Mouse (Mus musculus) hindbrain, embryonic 13.5 days (tissue): ENCODE data around the gene Mapk7. TPM values are rescaled to one million over a fixed set of nuclear protein-coding genes. Genes with fewer than 3 reads are reported as not detected.

Experiments
- ATAC-seq: fragments of 200-750 bp; cut with Nextera tagmentation; 2 replicates; pipeline ENCODE4 v1.8.0; 2017; ENCODE audit warnings: moderate TSS enrichment; ENCODE audit not compliant: low FRiP score
- H3K27ac ChIP-seq: fragments of 300-500 bp; sonication (generic); 2 replicates; pipeline ENCODE4 v1.5.1; 2015; ENCODE audit warnings: inconsistent platforms, mild to moderate bottlenecking, moderate library complexity
- H3K27me3 ChIP-seq: fragments of 300-500 bp; sonication (generic); 2 replicates; pipeline ENCODE4 v1.6.1; 2015; ENCODE audit warnings: mild to moderate bottlenecking, inconsistent platforms
- H3K36me3 ChIP-seq: fragments of 300-500 bp; sonication (generic); 2 replicates; pipeline ENCODE4 v1.6.1; 2015; ENCODE audit warnings: mild to moderate bottlenecking, inconsistent platforms
- H3K4me1 ChIP-seq: fragments of 300-500 bp; sonication (generic); replicated peaks from 2 replicates; pipeline ENCODE4 v1.6.1; 2015; ENCODE audit warnings: inconsistent platforms
- H3K4me2 ChIP-seq: fragments of 300-500 bp; sonication (generic); 2 replicates; pipeline ENCODE4 v1.6.1; 2015; ENCODE audit warnings: inconsistent platforms, mild to moderate bottlenecking, moderate library complexity
- H3K4me3 ChIP-seq: fragments of 300-500 bp; sonication (generic); 2 replicates; pipeline ENCODE4 v1.5.1; 2015; ENCODE audit warnings: mild to moderate bottlenecking, inconsistent platforms
- H3K9ac ChIP-seq: fragments of 300-500 bp; sonication (generic); 2 replicates; pipeline ENCODE4 v1.6.1; 2015; ENCODE audit warnings: mild to moderate bottlenecking, inconsistent platforms
- H3K9me3 ChIP-seq: fragments of 300-500 bp; sonication (generic); 2 replicates; pipeline ENCODE4 v1.6.1; 2016; ENCODE audit warnings: inconsistent platforms
- WGBS: fragments of 180-500 bp; shearing (Covaris S2); methylation state at CpG from one replicate; pipeline ENCODE4 v1.1.7; 2015; 5-methylcytosine and 5-hydroxymethylcytosine counted together
- polyA plus RNA-seq: library from polyadenylated mRNA; unstranded; fragments of >200 nt; fragmentation: Nextera tagmentation; extraction: Ambion mirVana; gene quantifications from 2 replicates; pipeline ENCODE4 v1.2.1, GENCODE M21; 2015

The Mapk7 gene
- polyA plus RNA-seq, 1 experiment from 2014 or later = 78.3 TPM

DNA sequence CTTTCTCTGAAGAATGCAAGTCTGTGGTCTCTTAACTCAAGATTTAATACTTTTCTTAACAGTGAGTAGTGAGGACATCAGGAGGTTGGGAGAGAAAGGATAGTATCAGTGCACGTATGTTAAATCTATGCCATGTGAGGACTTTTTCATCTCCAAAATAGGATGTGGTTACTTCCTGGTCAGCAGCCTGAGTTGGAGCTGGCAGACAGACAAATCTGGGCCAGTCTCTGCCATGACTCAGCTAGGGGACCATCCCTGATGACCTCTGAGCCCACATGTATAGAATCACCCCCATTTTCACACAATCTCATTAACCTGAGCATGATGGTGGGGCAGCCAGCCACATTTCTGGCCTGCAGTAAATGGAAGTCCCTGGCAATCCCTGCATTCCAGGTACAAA lies 23.8 kb upstream of the Mapk7 start:
- no peak overlapping the region for H3K4me3 ChIP-seq
- no peaks in the 10 kb centered on the region for H3K27me3 ChIP-seq
- H3K4me1 ChIP-seq = no peaks in the 10 kb centered on the region
- H3K9ac ChIP-seq = no peak overlapping the region
- peaks cover 72% of the 10 kb centered on the region for H3K36me3 ChIP-seq
- no peak overlapping the region for H3K27ac ChIP-seq
- H3K9me3 ChIP-seq = no peaks in the 10 kb centered on the region
- no peak overlapping the region for H3K4me2 ChIP-seq
- no peak for ATAC-seq
- WGBS = 93% methylated on average over 1 of the region's 1 CpGs

DNA sequence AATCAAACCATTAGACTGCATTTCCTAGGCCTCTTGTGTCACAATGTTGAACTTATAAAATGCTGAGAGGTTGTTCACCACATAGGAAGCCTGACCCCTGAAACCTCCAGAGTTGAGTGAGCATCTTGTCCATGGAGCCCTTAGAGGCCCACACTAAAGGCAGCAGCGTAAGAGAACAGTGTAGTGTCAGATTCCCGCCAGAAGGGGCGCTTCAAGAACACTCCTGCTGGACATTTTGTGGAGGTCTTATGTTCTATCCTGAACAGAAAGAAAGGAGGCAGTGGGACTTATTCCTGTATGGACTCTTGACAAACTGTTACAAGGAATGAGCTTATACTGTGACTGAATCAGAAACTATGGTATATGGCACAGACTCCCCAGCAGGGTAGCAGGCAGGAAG lies 20.7 kb upstream of the Mapk7 start:
- no peak overlapping the region for H3K27ac ChIP-seq
- H3K4me1 ChIP-seq = no peaks in the 10 kb centered on the region
- H3K9ac ChIP-seq = no peak overlapping the region
- H3K27me3 ChIP-seq = no peaks in the 10 kb centered on the region
- 33% methylated on average over 3 of the region's 3 CpGs for WGBS
- no peak overlapping the region for H3K4me2 ChIP-seq
- no peak overlapping the region for H3K4me3 ChIP-seq
- H3K9me3 ChIP-seq = no peaks in the 10 kb centered on the region
- no peak for ATAC-seq
- peaks cover 69% of the 10 kb centered on the region for H3K36me3 ChIP-seq

DNA sequence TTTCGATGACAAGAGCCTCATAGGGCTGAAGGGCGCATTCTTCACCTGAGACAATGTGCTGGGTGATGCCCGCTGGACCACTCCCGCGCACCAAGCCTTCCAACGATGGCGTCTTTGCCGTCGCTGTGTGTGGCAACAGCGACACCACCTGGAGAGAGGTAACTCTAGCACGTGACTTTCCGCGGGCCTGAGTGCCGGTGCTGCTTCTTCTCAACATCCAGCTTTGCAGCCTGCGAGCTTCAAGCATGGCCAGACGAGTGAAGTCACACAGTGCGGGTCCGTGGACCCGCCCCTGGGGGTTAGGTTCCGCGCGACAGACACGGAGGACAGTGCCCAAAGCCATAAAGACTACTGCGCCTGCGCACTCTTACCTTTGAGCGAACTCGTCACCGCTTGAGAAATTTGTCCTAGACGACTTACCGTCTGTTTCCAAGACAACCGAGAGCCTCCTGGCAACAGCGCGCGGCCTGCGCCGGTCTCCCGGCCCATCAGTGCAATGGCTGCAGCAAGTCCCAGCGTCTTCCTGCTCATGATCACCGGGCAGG lies 10.6 kb upstream of the Mapk7 start, which contains the start of gene B9d1:
TSS of gene B9d1 (plus strand) at position 432 of the 545 bp plus-strand sequence.
- ATAC-seq = peak; percentile 95
- no peaks in the 10 kb centered on the region for H3K27me3 ChIP-seq
- peak within 1 kb of the TSS; percentile 67 for H3K4me2 ChIP-seq
- peaks cover 26% of the 10 kb centered on the region for H3K4me1 ChIP-seq
- peaks cover 12% of the 10 kb centered on the region for H3K36me3 ChIP-seq
- peak within 1 kb of the TSS; percentile 67 for H3K4me3 ChIP-seq
- peak within 1 kb of the TSS; percentile 80 for H3K9ac ChIP-seq
- H3K27ac ChIP-seq = peak within 1 kb of the TSS; percentile 93
- no peaks in the 10 kb centered on the region for H3K9me3 ChIP-seq
- WGBS = under 1% methylated on average over 39 of the region's 39 CpGs

GRCm38 (mm10) chr11:61503933-61504332 lies 9.7 kb upstream of the Mapk7 start:
- Histone ChIP-seq H3K27me3 (no peaks in the 10 kb centered on the region), H3K36me3 (peaks cover 4% of the 10 kb centered on the region; the same call in 1 of the 2 replicates), H3K9ac (peak overlapping the region; percentile 80), H3K4me2 (peak overlapping the region; percentile 67), H3K27ac (peak overlapping the region; percentile 93), H3K4me3 (peak overlapping the region; percentile 67; the same call in 1 of the 2 replicates), H3K4me1 (peaks cover 26% of the 10 kb centered on the region), H3K9me3 (no peaks in the 10 kb centered on the region)
- ATAC-seq = no peak
- WGBS = 73% methylated on average over 8 of the region's 8 CpGs

DNA sequence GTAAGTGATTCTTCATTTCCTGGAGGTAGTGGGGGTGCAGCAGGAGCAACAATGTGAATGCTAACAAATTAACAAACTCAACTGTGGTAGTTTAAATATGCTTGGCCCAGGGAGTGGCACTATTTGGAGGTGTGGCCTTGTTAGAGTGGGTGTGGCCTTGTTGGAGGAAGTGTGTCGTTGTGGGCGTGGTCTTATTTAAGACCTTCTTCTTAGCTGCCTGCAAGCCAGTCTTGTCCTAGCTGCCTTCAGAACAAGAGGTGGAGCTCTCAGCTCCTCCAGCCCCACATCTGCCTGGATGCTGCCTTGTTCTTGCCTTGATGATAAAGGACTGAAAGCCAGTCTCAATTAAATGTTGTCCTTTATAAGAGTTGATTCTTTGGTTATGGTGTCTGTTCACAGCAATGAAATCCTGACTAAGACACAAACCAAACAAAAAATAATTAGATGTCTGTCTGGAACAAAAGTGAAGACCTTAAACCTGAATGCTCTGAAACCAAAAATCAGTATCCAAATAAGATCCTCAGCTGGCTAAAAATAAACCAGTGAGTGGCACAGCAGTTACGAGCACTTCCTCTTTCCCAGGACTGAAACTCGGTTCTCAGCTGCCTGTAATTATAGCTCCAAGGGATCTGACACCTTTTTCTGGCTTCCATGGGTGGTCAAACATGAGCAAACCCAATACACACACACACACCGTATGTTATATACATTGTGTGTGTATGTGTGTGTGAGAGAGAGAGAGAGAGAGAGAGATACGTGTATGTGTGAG lies 4.7 kb upstream of the Mapk7 start:
- Histone ChIP-seq H3K36me3 (no peaks in the 10 kb centered on the region), H3K9me3 (no peaks in the 10 kb centered on the region), H3K4me1 (peaks cover 10% of the 10 kb centered on the region; the same call in 1 of the 2 replicates), H3K27me3 (no peaks in the 10 kb centered on the region), H3K9ac (no peak overlapping the region), H3K4me2 (no peak overlapping the region), H3K27ac (no peak overlapping the region), H3K4me3 (no peak overlapping the region)
- ATAC-seq = no peak
- 82% methylated on average over 6 of the region's 6 CpGs for WGBS

- no peaks in the 10 kb centered on the region for H3K27me3 ChIP-seq
- WGBS = 88% methylated on average over 1 of the region's 1 CpGs
- peaks cover 15% of the 10 kb centered on the region for H3K4me1 ChIP-seq
- no peak overlapping the region for H3K4me2 ChIP-seq
- no peak overlapping the region for H3K4me3 ChIP-seq
- ATAC-seq = no peak
- no peaks in the 10 kb centered on the region for H3K9me3 ChIP-seq
- H3K27ac ChIP-seq = no peak overlapping the region
- no peak overlapping the region for H3K9ac ChIP-seq
- 0 out of 2 replicates have a peak, but pooled peaks cover 3% of the 10 kb centered on the region for H3K36me3 ChIP-seq
Measured at GRCm38 (mm10) chr11:61497490-61497889, 3.3 kb upstream of the Mapk7 start.

- H3K27me3 ChIP-seq = no peaks in the 10 kb centered on the region
- H3K27ac ChIP-seq = no peak overlapping the region
- H3K4me3 ChIP-seq = no peak overlapping the region
- WGBS = 96% methylated on average over 2 of the region's 2 CpGs
- no peak overlapping the region for H3K9ac ChIP-seq
- ATAC-seq = no peak
- H3K36me3 ChIP-seq = peaks cover 22% of the 10 kb centered on the region
- H3K4me1 ChIP-seq = peaks cover 33% of the 10 kb centered on the region
- H3K9me3 ChIP-seq = no peaks in the 10 kb centered on the region
- H3K4me2 ChIP-seq = no peak overlapping the region
Measured at GRCm38 (mm10) chr11:61495528-61495927, 1.3 kb upstream of the Mapk7 start.

GRCm38 (mm10) chr11:61493525-61494128 lies 579 bp downstream of the Mapk7 start:
- H3K9me3 ChIP-seq = no peaks in the 10 kb centered on the region

DNA sequence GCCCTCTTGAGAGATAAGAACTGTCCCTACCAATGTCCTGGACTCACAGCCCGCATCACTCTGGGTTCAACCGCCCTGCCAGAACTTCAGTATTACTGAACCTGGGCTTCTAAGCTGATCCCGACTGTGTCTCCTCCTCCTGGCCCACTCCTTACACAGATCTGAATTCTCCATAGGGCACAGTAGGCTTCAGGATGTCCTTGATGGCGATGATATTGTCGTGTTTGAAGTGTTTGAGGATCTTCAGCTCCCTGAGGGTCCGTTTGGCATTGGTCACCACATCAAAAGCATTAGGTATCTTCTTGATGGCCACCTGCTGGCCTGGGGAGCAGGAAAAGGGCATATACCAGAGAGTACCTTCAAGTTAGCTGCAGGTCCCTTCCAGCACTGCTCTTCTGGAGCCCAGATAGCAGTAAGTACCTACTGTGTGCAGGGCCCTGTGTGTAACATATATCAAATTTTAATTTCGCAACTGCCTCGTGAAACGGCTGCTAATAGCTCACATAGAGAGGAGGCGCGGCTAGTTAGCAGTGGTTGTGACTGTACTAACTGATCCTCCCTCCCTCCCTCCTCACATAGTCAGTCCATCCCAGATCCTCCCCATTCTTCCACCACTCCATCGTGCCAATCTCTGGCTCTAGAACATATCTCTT lies 1.3 kb downstream of the Mapk7 start:
- no peak for ATAC-seq
- 76% methylated on average over 12 of the region's 12 CpGs for WGBS

More at GRCm38 (mm10) chr11:61493525-61494128, 579 bp downstream of the Mapk7 start:
- H3K27me3 ChIP-seq = no peaks in the 10 kb centered on the region
- peak overlapping the region; percentile 95 for H3K9ac ChIP-seq
- WGBS = under 1% methylated on average over 41 of the region's 50 CpGs
- peak overlapping the region; percentile 91 for H3K4me3 ChIP-seq
- peak overlapping the region; percentile 94 for H3K27ac ChIP-seq
- peaks cover 50% of the 10 kb centered on the region for H3K4me1 ChIP-seq
- H3K36me3 ChIP-seq = peaks cover 41% of the 10 kb centered on the region
- peak overlapping the region; percentile 79 for H3K4me2 ChIP-seq
- ATAC-seq = peak; percentile 78

DNA sequence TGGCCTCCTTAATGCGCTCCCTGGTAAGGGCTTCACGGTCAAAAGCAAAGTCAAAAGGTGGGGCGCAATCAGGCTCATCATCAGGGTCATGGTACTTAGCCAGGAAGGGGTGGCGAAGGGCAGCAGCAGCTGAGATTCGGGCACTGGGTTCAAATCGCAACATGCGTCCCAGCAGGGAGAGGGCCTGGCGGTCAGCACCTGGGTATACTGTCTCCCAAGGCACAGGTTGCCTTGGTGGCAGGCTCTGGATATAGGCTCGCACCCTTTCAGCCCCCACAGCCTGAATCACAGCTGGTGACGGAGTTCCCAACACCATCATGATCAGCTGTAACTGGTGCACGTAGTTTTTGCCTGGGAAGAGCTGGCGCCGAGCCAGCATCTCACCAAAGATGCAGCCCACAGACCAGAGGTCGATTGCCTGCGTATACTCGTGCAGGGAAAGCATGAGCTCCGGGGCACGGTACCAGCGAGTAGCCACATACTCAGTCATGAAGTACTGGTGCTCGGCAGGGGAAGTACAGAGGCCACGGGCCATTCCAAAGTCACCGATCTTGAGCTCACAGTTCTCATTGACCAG lies 3.2 kb downstream of the Mapk7 start:
- peaks cover 54% of the 10 kb centered on the region for H3K36me3 ChIP-seq
- peaks cover 76% of the 10 kb centered on the region for H3K4me1 ChIP-seq
- 86% methylated on average over 22 of the region's 22 CpGs for WGBS
- H3K27me3 ChIP-seq = no peaks in the 10 kb centered on the region
- peak overlapping the region; percentile 6; the same call in 1 of the 2 replicates for H3K9ac ChIP-seq
- no peak overlapping the region for H3K4me2 ChIP-seq
- no peak for ATAC-seq
- H3K4me3 ChIP-seq = no peak overlapping the region
- H3K27ac ChIP-seq = no peak overlapping the region
- H3K9me3 ChIP-seq = no peaks in the 10 kb centered on the region

More for the DNA sequence above, 1.3 kb downstream of the Mapk7 start:
- Histone ChIP-seq H3K4me3 (peak overlapping the region; percentile 91), H3K4me2 (peak overlapping the region; percentile 79), H3K4me1 (peaks cover 57% of the 10 kb centered on the region), H3K27me3 (no peaks in the 10 kb centered on the region), H3K9me3 (no peaks in the 10 kb centered on the region), H3K9ac (peak overlapping the region; percentile 95), H3K36me3 (peaks cover 48% of the 10 kb centered on the region), H3K27ac (peak overlapping the region; percentile 94)

- Histone ChIP-seq H3K4me2 (no peak overlapping the region), H3K4me3 (no peak overlapping the region), H3K36me3 (peaks cover 54% of the 10 kb centered on the region), H3K27ac (no peak overlapping the region), H3K27me3 (no peaks in the 10 kb centered on the region), H3K4me1 (peaks cover 83% of the 10 kb centered on the region), H3K9me3 (no peaks in the 10 kb centered on the region), H3K9ac (peak overlapping the region; percentile 6; the same call in 1 of the 2 replicates)
- 95% methylated on average over 7 of the region's 8 CpGs for WGBS
- ATAC-seq = no peak
Measured at GRCm38 (mm10) chr11:61489874-61490273, 4.3 kb downstream of the Mapk7 start.

- Histone ChIP-seq H3K27me3 (no peaks in the 10 kb centered on the region), H3K4me3 (no peak overlapping the region), H3K4me2 (no peak overlapping the region), H3K4me1 (peaks cover 89% of the 10 kb centered on the region), H3K27ac (no peak overlapping the region), H3K9ac (peak overlapping the region; percentile 6; the same call in 1 of the 2 replicates), H3K36me3 (peaks cover 54% of the 10 kb centered on the region), H3K9me3 (no peaks in the 10 kb centered on the region)
- no peak for ATAC-seq
- WGBS = 86% methylated on average over 2 of the region's 2 CpGs
Measured at GRCm38 (mm10) chr11:61489085-61489484, 5.1 kb downstream of the Mapk7 start.
